Mouse (Mus musculus) hindbrain, embryonic 14.5 days (tissue): ENCODE results near the gene Klf12. TPM values are rescaled to one million over a fixed set of nuclear protein-coding genes. Genes with fewer than 3 reads are reported as not detected.

ENCODE experiments used
- ATAC-seq: fragments of 200-750 bp; cut with Nextera tagmentation; 2 replicates; pipeline ENCODE4 v1.8.0; 2017; ENCODE audit warnings: moderate number of reproducible peaks, mild to moderate bottlenecking, moderate TSS enrichment, moderate library complexity; ENCODE audit not compliant: low FRiP score
- DNase-seq: peaks from one replicate; pipeline ENCODE4 v3.0.0-alpha.2; 2015; ENCODE audit warnings: low spot score
- H3K27ac ChIP-seq: fragments of 300-500 bp; sonication (generic); 2 replicates; pipeline ENCODE4 v1.5.1; 2014; ENCODE audit warnings: mild to moderate bottlenecking, moderate library complexity
- H3K27me3 ChIP-seq: fragments of 300-500 bp; sonication (generic); 2 replicates; pipeline ENCODE4 v1.6.1; 2014; ENCODE audit warnings: mild to moderate bottlenecking, low read length, mixed read lengths; ENCODE audit not compliant: control insufficient read depth, insufficient read depth
- H3K36me3 ChIP-seq: fragments of 300-500 bp; sonication (generic); replicated peaks from 2 replicates; pipeline ENCODE4 v1.6.1; 2014; ENCODE audit not compliant: control insufficient read depth, insufficient read depth
- H3K4me1 ChIP-seq: fragments of 300-500 bp; sonication (generic); replicated peaks from 2 replicates; pipeline ENCODE4 v1.6.1; 2014; ENCODE audit warnings: antibody characterized with exemption, low read length, mixed read lengths; ENCODE audit not compliant: control insufficient read depth, insufficient read depth
- H3K4me2 ChIP-seq: fragments of 300-500 bp; sonication (generic); replicated peaks from 2 replicates; pipeline ENCODE4 v1.6.1; 2014; ENCODE audit warnings: mild to moderate bottlenecking, moderate library complexity
- H3K4me3 ChIP-seq: fragments of 300-500 bp; sonication (generic); replicated peaks from 2 replicates; pipeline ENCODE4 v1.5.1; 2014; ENCODE audit warnings: mild to moderate bottlenecking, low read length
- H3K9ac ChIP-seq: fragments of 300-500 bp; sonication (generic); 2 replicates; pipeline ENCODE4 v1.6.1; 2014
- H3K9me3 ChIP-seq: fragments of 300-500 bp; sonication (generic); 2 replicates; pipeline ENCODE4 v1.6.1; 2016; ENCODE audit warnings: low read length; ENCODE audit not compliant: control insufficient read depth
- WGBS: fragments of 180-500 bp; shearing (Covaris S2); extraction: QIAGEN DNeasy Blood & Tissue Kit; methylation state at CpG from one replicate; pipeline ENCODE4 v1.1.7; 2014; 5-methylcytosine and 5-hydroxymethylcytosine counted together
- polyA plus RNA-seq: library from polyadenylated mRNA; unstranded; fragments of >200 nt; fragmentation: Nextera tagmentation; extraction: Ambion mirVana; gene quantifications from 2 replicates; pipeline ENCODE4 v1.2.1, GENCODE M21; 2014

Klf12 gene
- polyA plus RNA-seq, 1 experiment from 2014 or later: 46.0 TPM

DNA sequence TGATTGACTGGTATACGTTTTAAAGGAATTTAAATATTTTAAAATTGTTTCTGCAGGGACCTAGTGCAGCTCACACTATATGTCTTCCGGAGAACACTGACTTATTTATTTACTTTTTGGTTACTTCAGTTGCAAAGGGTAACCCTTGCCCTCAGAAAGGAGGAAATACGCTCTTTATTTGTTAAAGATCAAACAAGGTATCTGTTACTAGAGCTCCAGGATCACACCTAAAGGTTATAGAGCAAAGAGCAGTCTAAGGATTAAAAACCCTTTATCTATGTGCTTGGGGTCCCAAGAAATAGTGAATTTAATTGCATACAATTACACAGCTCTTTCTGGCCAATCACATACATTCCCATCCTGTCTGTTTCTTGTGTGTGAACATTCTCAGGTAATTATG, 188.7 kb downstream of the Klf12 start:
- Histone ChIP-seq H3K9me3 (no peaks in the 10 kb centered on the region), H3K4me2 (no peak overlapping the region), H3K4me3 (no peak overlapping the region), H3K27ac (no peak overlapping the region), H3K36me3 (no peaks in the 10 kb centered on the region), H3K4me1 (no peaks in the 10 kb centered on the region), H3K9ac (no peak overlapping the region), H3K27me3 (no peaks in the 10 kb centered on the region)
- DNase-seq (no peak), ATAC-seq (no peak)
- 81% methylated on average over 3 of the region's 3 CpGs for WGBS

GRCm38 (mm10) chr14:100090517-100090916, 194.0 kb downstream of the Klf12 start:
- no peaks in the 10 kb centered on the region for H3K27me3 ChIP-seq
- DNase-seq (no peak), ATAC-seq (no peak)
- H3K27ac ChIP-seq: no peak overlapping the region
- no peaks in the 10 kb centered on the region for H3K4me1 ChIP-seq
- no peak overlapping the region for H3K4me2 ChIP-seq
- H3K9ac ChIP-seq: no peak overlapping the region
- H3K4me3 ChIP-seq: no peak overlapping the region
- WGBS: 93% methylated on average over 1 of the region's 1 CpGs
- H3K9me3 ChIP-seq: no peaks in the 10 kb centered on the region
- no peaks in the 10 kb centered on the region for H3K36me3 ChIP-seq

- WGBS: 74% methylated on average over 4 of the region's 4 CpGs
- DNase-seq (no peak), ATAC-seq (no peak)
- no peak overlapping the region for H3K4me3 ChIP-seq
- H3K27ac ChIP-seq: no peak overlapping the region
- H3K27me3 ChIP-seq: no peaks in the 10 kb centered on the region
- no peaks in the 10 kb centered on the region; the same call in 1 of the 2 replicates for H3K4me1 ChIP-seq
- no peaks in the 10 kb centered on the region for H3K36me3 ChIP-seq
- H3K9me3 ChIP-seq: no peaks in the 10 kb centered on the region
- H3K9ac ChIP-seq: no peak overlapping the region
- H3K4me2 ChIP-seq: no peak overlapping the region
These were observed 204.9 kb downstream of the Klf12 start for GRCm38 (mm10) chr14:100079620-100080019.

- WGBS: 81% methylated on average over 12 of the region's 12 CpGs
- Histone ChIP-seq H3K4me2 (no peak overlapping the region), H3K27me3 (no peaks in the 10 kb centered on the region), H3K27ac (no peak overlapping the region), H3K4me3 (no peak overlapping the region), H3K9me3 (no peaks in the 10 kb centered on the region), H3K9ac (no peak overlapping the region), H3K36me3 (no peaks in the 10 kb centered on the region), H3K4me1 (peaks cover 7% of the 10 kb centered on the region; the same call in 1 of the 2 replicates)
- no peak for DNase-seq
- no peak for ATAC-seq
These were observed 211.9 kb downstream of the Klf12 start for GRCm38 (mm10) chr14:100072431-100073195.

DNA sequence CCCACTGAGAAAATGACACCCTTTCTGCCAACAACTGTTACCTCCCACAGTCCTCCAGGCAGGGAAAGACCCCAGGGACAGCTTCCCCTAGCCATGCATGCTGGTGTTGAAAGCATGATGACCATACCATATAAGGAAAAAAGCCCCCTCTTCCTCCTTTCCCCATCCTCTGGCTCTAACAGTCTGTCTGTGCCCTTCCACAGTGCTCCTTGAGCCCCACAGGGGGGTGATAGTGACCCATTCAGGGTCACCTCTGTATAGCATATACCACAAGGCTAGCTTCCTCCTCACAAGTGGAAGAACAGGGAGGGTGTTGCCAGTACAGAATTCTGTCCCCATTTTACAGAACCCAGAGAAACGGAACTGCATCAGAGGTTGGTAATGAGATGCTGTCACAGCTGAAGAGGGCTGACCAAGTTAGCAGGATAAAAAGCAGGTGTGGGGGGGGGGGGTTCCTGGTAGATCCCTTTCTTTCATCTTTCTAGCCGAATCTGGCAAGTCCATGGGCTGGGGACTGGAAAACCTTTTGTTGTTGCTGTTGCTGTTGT, 214.9 kb downstream of the Klf12 start:
- Histone ChIP-seq H3K9me3 (no peaks in the 10 kb centered on the region), H3K4me1 (peaks cover 7% of the 10 kb centered on the region; the same call in 1 of the 2 replicates), H3K9ac (no peak overlapping the region), H3K36me3 (no peaks in the 10 kb centered on the region), H3K4me3 (no peak overlapping the region), H3K27ac (no peak overlapping the region), H3K27me3 (no peaks in the 10 kb centered on the region), H3K4me2 (no peak overlapping the region)
- no peak for DNase-seq
- no peak for ATAC-seq
- WGBS: 42% methylated on average over 2 of the region's 2 CpGs

GRCm38 (mm10) chr14:100068715-100069114, 215.8 kb downstream of the Klf12 start:
- Histone ChIP-seq H3K4me1 (peaks cover 7% of the 10 kb centered on the region; the same call in 1 of the 2 replicates), H3K9me3 (no peaks in the 10 kb centered on the region), H3K27me3 (no peaks in the 10 kb centered on the region), H3K4me3 (no peak overlapping the region), H3K9ac (no peak overlapping the region), H3K4me2 (no peak overlapping the region), H3K36me3 (no peaks in the 10 kb centered on the region), H3K27ac (no peak overlapping the region)
- ATAC-seq (no peak), DNase-seq (no peak)
- WGBS: 25% methylated on average over 5 of the region's 5 CpGs

- Histone ChIP-seq H3K4me3 (no peak overlapping the region), H3K4me2 (no peak overlapping the region), H3K36me3 (no peaks in the 10 kb centered on the region), H3K27ac (no peak overlapping the region), H3K9me3 (no peaks in the 10 kb centered on the region), H3K4me1 (no peaks in the 10 kb centered on the region), H3K27me3 (no peaks in the 10 kb centered on the region), H3K9ac (no peak overlapping the region)
- whole genome bisulfite sequencing: 100% methylated on average over 1 of the region's 1 CpGs
- DNase-seq: no peak
- ATAC-seq: no peak
These were observed 222.0 kb downstream of the Klf12 start for GRCm38 (mm10) chr14:100062516-100062915.

- Histone ChIP-seq H3K27me3 (no peaks in the 10 kb centered on the region), H3K36me3 (0 out of 2 replicates have a peak, but pooled peaks cover 4% of the 10 kb centered on the region), H3K4me2 (no peak overlapping the region), H3K4me3 (no peak overlapping the region), H3K27ac (no peak overlapping the region), H3K9ac (no peak overlapping the region), H3K4me1 (no peaks in the 10 kb centered on the region), H3K9me3 (no peaks in the 10 kb centered on the region)
- DNase-seq: no peak
- 77% methylated on average over 2 of the region's 2 CpGs for WGBS
- no peak for ATAC-seq
These were observed 230.3 kb downstream of the Klf12 start for GRCm38 (mm10) chr14:100054150-100054549.

GRCm38 (mm10) chr14:100053456-100053855, 231.0 kb downstream of the Klf12 start:
- H3K4me2 ChIP-seq: no peak overlapping the region
- no peaks in the 10 kb centered on the region for H3K27me3 ChIP-seq
- H3K36me3 ChIP-seq: 0 out of 2 replicates have a peak, but pooled peaks cover 4% of the 10 kb centered on the region
- 96% methylated on average over 4 of the region's 4 CpGs for WGBS
- no peak overlapping the region for H3K9ac ChIP-seq
- ATAC-seq (no peak), DNase-seq (no peak)
- H3K27ac ChIP-seq: no peak overlapping the region
- H3K4me1 ChIP-seq: no peaks in the 10 kb centered on the region
- no peak overlapping the region for H3K4me3 ChIP-seq
- H3K9me3 ChIP-seq: no peaks in the 10 kb centered on the region
